Mouse (Mus musculus): ENCODE data around the gene Stk38l.

GRCm38 (mm10) chr6:146700461-146700860, 24.3 kb upstream of the Stk38l start:
- TF ChIP-seq CTCF (IDR thresholded peaks at IDR 0.05) (no peak), EP300 (IDR thresholded peaks at IDR 0.05) (no peak)
